Mouse (Mus musculus) testis, adult 2 months (tissue): ENCODE measurements around the gene Ppif. TPM values are rescaled to one million over a fixed set of nuclear protein-coding genes. Genes with fewer than 3 reads are reported as not detected.

Experiments
- H3K27ac ChIP-seq: fragments of 200-500 bp; 2 replicates; pipeline ENCODE4 v1.5.1; 2012; ENCODE audit warnings: low read depth, low read length; ENCODE audit not compliant: control insufficient read depth, insufficient read depth
- H3K27me3 ChIP-seq: fragments of 200-500 bp; 2 replicates; pipeline ENCODE4 v1.6.1; 2012; ENCODE audit warnings: mild to moderate bottlenecking, low read length, moderate library complexity; ENCODE audit not compliant: control insufficient read depth, insufficient read depth
- H3K36me3 ChIP-seq: fragments of 200-500 bp; 2 replicates; pipeline ENCODE4 v1.6.1; 2012; ENCODE audit warnings: mild to moderate bottlenecking, low read length; ENCODE audit not compliant: control insufficient read depth, insufficient read depth
- H3K4me1 ChIP-seq: fragments of 200-500 bp; 2 replicates; pipeline ENCODE4 v1.6.1; 2012; ENCODE audit warnings: low read length; ENCODE audit not compliant: control insufficient read depth, insufficient read depth
- H3K4me3 ChIP-seq: fragments of 200-500 bp; 2 replicates; pipeline ENCODE4 v1.5.1; 2012; ENCODE audit warnings: low read depth, mild to moderate bottlenecking, low read length, moderate library complexity, mixed read lengths; ENCODE audit not compliant: control insufficient read depth
- CTCF ChIP-seq: fragments of 200-500 bp; IDR thresholded peaks from 2 replicates; pipeline ENCODE4 v1.5.1; 2012; ENCODE audit warnings: low read depth, mild to moderate bottlenecking, inconsistent platforms, low read length, moderate library complexity; ENCODE audit not compliant: control insufficient read depth, insufficient read depth, insufficient replicate concordance
- POLR2A ChIP-seq: fragments of 200-500 bp; IDR thresholded peaks from 2 replicates; pipeline ENCODE4 v1.6.1; 2012; ENCODE audit warnings: low read depth, mild to moderate bottlenecking, inconsistent platforms, low read length, moderate library complexity; ENCODE audit not compliant: control insufficient read depth
- polyA plus RNA-seq: library from polyadenylated mRNA; depleted of rRNA; stranded (reverse); fragments of >200 nt; gene quantifications from 2 replicates; pipeline ENCODE4 v1.2.3, GENCODE M21; 2012

Gene Ppif
- polyA plus RNA-seq, 1 experiment, result 12.5 TPM

DNA sequence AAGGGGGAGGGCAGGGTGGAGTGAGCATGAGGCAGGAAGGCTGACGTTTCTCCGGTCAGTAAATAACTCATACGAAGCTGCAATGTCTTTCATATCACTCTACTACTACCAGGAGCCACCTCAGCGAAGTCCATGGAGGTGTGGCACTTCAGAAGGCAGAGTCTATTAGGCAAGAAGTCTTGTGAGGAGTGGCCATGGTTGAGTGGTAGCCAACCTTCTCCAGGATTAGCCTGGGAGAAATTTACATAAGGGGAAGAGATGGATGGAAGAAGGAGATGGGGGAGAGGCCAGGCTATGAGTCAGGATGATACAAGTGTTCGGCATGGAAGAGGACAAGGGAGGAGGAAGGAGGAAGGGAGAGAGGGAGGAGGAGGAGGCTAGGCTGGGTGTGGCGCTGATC is 11.9 kb upstream of the Ppif start:
- Histone ChIP-seq H3K36me3 (no peaks in the 10 kb centered on the region), H3K27ac (no peak overlapping the region), H3K4me3 (no peak overlapping the region), H3K4me1 (no peaks in the 10 kb centered on the region), H3K27me3 (no peaks in the 10 kb centered on the region)
- TF ChIP-seq CTCF (no peak), POLR2A (no peak)

DNA sequence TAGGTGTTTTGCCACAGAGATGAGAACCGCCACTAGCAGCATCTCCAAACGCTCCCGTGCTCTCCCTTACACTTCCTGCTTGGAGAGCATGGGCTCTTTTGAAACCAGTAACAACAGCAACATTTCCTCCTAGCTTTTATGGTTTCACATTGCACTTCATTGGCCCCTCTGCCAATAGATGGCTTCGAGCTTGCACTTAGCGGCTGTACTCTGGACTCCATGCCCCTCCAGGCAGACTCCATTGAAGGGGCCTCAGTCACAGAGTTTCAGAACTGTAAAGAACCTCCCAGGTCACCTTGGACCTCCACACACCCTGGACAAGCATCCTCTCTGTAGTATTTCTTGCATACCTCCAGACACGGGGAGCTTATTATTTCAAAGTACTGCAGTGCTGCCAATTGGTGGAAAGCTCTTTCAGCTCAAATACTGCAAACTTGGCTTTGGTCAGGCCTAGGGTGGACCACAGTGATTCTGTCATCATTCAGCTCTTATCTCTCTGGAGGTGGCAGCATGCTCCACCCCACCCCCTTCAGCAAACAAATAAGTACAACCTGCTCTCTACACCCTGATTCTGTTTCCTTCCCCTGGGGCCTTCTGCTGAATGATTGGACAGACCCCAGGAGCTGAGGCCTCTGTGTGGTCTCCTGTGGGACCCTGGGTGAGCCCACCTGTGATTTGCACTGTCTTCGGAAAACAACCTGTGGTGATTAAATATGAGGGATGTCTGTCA is 7.6 kb upstream of the Ppif start:
- TF ChIP-seq CTCF, result no peak
- TF ChIP-seq POLR2A, result no peak
- H3K27me3 ChIP-seq, result no peaks in the 10 kb centered on the region
- H3K27ac ChIP-seq, result no peak overlapping the region
- H3K4me3 ChIP-seq, result no peak overlapping the region
- peaks cover 5% of the 10 kb centered on the region for H3K4me1 ChIP-seq
- H3K36me3 ChIP-seq, result no peaks in the 10 kb centered on the region

DNA sequence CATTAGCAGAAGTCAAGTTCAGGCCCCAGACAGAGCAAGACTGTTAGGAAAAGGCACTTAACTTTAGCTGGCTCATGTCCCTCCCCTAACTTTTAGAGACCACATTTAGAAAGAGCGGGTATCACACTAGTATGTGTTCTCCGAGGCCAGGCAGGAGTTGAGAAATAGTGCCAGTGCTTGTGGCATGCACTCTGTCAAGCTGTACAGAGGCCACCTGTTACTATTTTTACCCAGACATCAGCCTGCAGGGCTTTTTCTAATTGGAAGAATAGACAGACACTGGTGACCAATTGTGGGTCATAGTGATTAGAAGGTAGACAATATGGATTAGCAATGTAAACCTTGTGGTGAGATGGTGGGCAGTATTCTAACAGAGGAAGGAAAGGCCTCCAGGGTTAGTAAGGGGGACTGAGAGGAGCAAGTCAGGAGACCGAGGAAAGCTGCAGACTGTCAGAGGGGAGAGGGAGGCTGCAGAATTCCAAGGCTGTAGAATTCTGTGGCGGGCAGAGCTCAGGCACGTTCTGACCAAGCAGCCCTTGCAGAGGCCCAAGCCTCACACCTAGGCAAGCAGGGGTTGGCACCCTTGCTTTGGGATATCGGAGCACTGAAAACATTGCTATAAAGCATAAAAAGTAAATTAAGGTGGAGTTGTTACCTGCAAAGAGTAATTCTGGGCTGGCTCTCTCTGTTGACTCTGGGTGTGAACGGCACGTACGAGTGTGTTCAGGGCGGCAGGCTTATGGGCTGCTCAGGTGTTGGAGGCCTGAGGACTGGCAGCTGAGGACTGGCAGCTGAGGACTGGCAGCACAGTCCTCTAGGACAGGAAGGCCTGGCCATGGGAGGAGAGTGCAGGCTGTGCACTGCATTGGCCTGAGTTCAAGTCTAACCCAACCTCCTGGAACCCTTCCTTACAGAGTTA is 6.7 kb upstream of the Ppif start:
- Histone ChIP-seq H3K27ac (no peak overlapping the region), H3K27me3 (no peaks in the 10 kb centered on the region), H3K4me1 (peaks cover 5% of the 10 kb centered on the region), H3K4me3 (no peak overlapping the region), H3K36me3 (no peaks in the 10 kb centered on the region)
- TF ChIP-seq POLR2A (no peak), CTCF (no peak)

DNA sequence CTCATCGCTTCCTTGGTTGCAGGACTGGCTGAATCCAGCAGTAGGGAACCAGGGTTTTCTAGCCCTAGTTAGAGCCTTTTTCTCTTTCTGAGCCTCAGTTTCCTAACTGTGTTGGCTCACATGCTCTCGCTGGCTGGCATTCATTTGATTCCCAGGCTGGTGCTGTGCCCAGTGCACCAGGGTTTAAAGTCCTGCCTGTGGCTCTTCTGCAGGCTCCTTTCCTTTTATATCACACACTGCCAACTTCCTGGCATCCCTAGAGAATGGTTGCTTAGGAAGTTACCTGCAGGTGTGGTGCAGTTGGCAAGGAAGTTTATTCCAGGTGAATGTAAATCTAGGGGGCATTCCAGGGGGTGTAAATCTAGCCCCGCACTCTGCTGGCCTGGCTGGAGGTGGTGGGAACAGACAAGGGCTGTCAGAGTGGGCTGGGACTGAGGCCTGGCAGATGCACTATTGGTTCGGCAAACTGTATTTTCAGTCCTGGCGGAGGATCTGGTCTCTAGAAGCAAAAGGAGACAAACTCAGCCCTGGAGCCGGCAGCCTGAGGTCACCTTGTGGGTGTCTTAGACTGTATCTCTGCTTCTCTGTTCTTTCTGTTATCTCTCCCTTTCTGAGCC is 575 bp upstream of the Ppif start:
- Histone ChIP-seq H3K27me3 (no peaks in the 10 kb centered on the region), H3K36me3 (peaks cover 2% of the 10 kb centered on the region; the same call in 1 of the 2 replicates), H3K27ac (peak overlapping the region; percentile 81), H3K4me1 (peaks cover 15% of the 10 kb centered on the region), H3K4me3 (peak overlapping the region; percentile 92)
- TF ChIP-seq CTCF (no peak), POLR2A (no peak)

DNA sequence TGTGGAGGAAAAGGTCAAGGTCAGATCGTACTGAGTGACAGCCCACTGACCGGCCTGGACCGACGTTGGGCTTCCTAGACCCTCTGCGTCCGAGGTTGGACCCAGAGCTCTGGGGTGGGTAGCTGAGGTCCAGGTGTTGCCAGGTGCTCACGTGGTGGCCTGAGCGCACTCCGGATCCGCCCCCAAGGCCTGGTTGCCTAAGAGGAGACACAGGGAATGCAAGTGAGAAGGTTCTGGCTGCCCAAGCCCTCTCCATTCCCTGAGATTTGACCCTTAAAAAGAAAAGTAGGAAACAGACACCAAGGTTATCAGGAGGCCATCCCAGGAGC is 579 bp downstream of the Ppif start:
- Histone ChIP-seq H3K27me3 (no peaks in the 10 kb centered on the region), H3K4me1 (peaks cover 15% of the 10 kb centered on the region), H3K27ac (peak overlapping the region; percentile 52; the same call in 1 of the 2 replicates), H3K4me3 (peak overlapping the region; percentile 92), H3K36me3 (peaks cover 2% of the 10 kb centered on the region)
- TF ChIP-seq POLR2A (no peak), CTCF (no peak)

DNA sequence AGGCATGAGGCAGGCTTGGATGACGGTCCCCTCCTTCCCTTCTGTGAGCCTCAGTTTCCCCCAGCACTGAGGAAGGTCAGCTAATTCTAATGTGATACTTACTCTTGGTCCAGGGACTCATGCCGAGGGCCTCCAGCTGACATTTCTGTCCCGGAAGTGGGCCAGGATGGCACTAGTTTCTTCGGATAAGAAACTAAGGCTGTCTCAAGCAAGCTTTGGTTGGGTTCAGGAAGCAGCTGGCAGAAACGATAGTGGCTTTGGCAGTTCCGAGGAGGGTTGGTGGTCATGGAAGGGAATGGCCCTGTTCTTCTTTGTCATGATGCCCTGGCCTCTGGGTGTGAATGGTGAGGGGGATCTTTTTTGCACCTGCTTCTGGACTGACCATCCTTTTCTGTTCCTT is 1.1 kb downstream of the Ppif start:
- no peaks in the 10 kb centered on the region for H3K27me3 ChIP-seq
- no peak overlapping the region for H3K27ac ChIP-seq
- TF ChIP-seq CTCF, result no peak
- TF ChIP-seq POLR2A, result no peak
- peaks cover 15% of the 10 kb centered on the region for H3K4me1 ChIP-seq
- peaks cover 3% of the 10 kb centered on the region for H3K36me3 ChIP-seq
- no peak overlapping the region; the same call in none of the 2 replicates for H3K4me3 ChIP-seq

DNA sequence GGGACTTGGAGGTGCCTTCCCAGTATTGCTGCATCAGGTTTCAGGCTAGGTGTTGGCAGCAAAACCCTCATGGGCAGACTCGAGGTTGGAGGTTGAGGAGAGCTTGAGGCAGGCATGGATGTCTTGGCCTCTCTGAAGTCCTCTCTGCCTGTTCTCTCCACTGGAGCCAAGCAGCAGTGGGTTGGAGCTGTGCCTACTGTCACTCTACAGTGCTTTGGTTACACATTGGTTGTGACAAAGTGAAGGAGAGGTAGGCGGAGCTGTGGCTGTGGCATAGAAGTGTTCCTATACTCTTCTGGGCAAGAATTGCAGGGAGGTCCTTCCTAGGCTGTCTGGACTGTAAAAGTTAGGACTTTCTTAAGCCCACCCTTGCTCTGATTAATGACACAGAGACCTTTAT is 2.4 kb downstream of the Ppif start:
- Histone ChIP-seq H3K4me3 (no peak overlapping the region), H3K4me1 (peaks cover 15% of the 10 kb centered on the region), H3K27me3 (no peaks in the 10 kb centered on the region), H3K36me3 (peaks cover 3% of the 10 kb centered on the region), H3K27ac (no peak overlapping the region)
- TF ChIP-seq POLR2A (no peak), CTCF (no peak)
